Comparison of ENCODE assay signal across 8 mouse cellular contexts in the genomic region with DNA sequence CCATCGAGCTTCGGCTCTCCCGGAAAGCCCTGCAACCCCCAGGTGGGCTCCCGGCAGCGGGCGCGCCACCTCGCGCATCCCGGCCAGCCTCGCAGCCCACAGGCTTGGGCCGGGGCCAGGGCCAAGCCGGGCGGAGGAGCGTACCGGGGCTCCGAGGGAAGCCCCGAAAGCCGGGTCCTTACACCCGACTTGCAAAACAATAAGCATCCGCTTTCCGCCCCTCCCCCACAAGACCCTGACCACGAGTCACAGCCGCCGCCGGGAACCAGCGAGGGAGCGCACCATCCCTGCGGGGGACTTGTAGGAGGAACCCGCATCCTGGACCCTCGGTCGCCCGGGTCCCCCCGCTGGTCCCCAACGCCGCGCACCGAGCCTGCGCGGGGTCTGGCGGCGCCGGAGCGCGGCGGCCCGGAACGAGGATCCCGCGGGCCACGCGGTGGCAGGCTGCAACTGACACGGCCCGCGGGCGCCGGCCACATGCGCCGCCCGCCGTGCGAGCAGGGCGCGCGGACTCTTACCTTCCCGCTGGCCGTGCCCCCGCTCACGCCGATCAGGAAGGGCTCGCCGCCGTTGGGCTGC. TPM values are rescaled to one million over a fixed set of nuclear protein-coding genes. Genes with fewer than 3 reads are reported as not detected.
DNase-seq lines count a peak whose midpoint lies in the region; ATAC-seq lines count a peak whose summit lies in the region.

No protein-coding gene starts in this region.

- peak; percentile 72 for DNase-seq in CD4-positive, CD25-positive, alpha-beta regulatory T cell, adult 2 months (ENCODE audit: low read depth, low spot score)
- peak; percentile 64 to 87 for DNase-seq in adrenal gland, adult (ENCODE audit: inconsistent age in 2 of 2, low spot score in 1 of 2)
- peak; percentile 69 for DNase-seq in embryo, embryonic 11.5 days (ENCODE audit: low read depth, low spot score)
- DNase-seq in layer of hippocampus, postnatal 10 days (ENCODE audit: low spot score in 2 of 2), result peak; percentile 76 to 83
- peak; percentile 52 for DNase-seq in lung, postnatal 36 days
- DNase-seq in retina, postnatal 1 day, result peak; percentile 87
- DNase-seq in urinary bladder, postnatal 4 days (ENCODE audit: low spot score in 2 of 2), result peak; percentile 54 to 73

- peak overlapping the region; percentile 77 for H3K9ac ChIP-seq in heart, embryonic 15.5 days

- peak; percentile 48 for ATAC-seq in heart, embryonic 15.5 days (replicated peaks; ENCODE audit: insufficient number of reproducible peaks, insufficient read depth, low FRiP score, low read depth)

- H3K27ac ChIP-seq in heart, embryonic 15.5 days, result peak overlapping the region; percentile 95

- no peaks in the 10 kb centered on the region for H3K36me3 ChIP-seq in heart, embryonic 15.5 days

- under 1% methylated on average over 73 of the region's 73 CpGs for WGBS in heart, embryonic 15.5 days

- peak overlapping the region; percentile 91 for H3K4me2 ChIP-seq in heart, embryonic 15.5 days

- H3K4me3 ChIP-seq in heart, embryonic 15.5 days, result peak overlapping the region; percentile 88

- peaks cover 26% of the 10 kb centered on the region for H3K4me1 ChIP-seq in heart, embryonic 15.5 days (replicated peaks)

- no peaks in the 10 kb centered on the region for H3K27me3 ChIP-seq in heart, embryonic 15.5 days

- H3K9me3 ChIP-seq in heart, embryonic 15.5 days (replicated peaks), result no peaks in the 10 kb centered on the region

RNA-seq across cellular contexts. Expression of gene Uck2, which starts 0.8 kb away (rescaled TPM):
- 42.3 and 57.7 TPM in 2 replicates for polyA plus RNA-seq in heart, embryonic 15.5 days (2015; fragmentation: Nextera tagmentation; extraction: Ambion mirVana)
- total RNA-seq in layer of hippocampus, postnatal 10 days (2021), result 10 to 100 TPM; 69.5 to 69.9 TPM

RNA-seq across cellular contexts. Expression of gene Tmco1, which starts 23.8 kb away (rescaled TPM):
- 77.2 and 81.9 TPM in 2 replicates for polyA plus RNA-seq in heart, embryonic 15.5 days (2015; fragmentation: Nextera tagmentation; extraction: Ambion mirVana)
- 10 to 100 TPM; 38.4 to 45.1 TPM for total RNA-seq in layer of hippocampus, postnatal 10 days (2021)

Comparison
In these comparisons a context has a peak if more than half of its experiments do, and no peak if none do; other contexts are left out.
1. Peak in every context shown above with its lines: DNase-seq, ATAC-seq, H3K4me3 ChIP-seq and H3K27ac ChIP-seq.